Mouse (Mus musculus): ENCODE results near the gene Pacs2.

- TF ChIP-seq ZC3H11A (IDR thresholded peaks at IDR 0.05; ENCODE audit: borderline replicate concordance, low read depth, low read length), result no peak
- TF ChIP-seq CHD2 (IDR thresholded peaks at IDR 0.05; ENCODE audit: low read depth, low read length), result no peak
- no peak for TF ChIP-seq ZNF384 (IDR thresholded peaks at IDR 0.05; ENCODE audit: low read depth, low read length)
- TF ChIP-seq HCFC1 (IDR thresholded peaks at IDR 0.05; ENCODE audit: borderline replicate concordance, insufficient read depth, low read length), result no peak
Observed at GRCm38 (mm10) chr12:113030046-113030445, 15.7 kb downstream of the Pacs2 start.
